Mouse (Mus musculus): ENCODE measurements around the gene Mrps6. TPM values are rescaled to one million over a fixed set of nuclear protein-coding genes. Genes with fewer than 3 reads are reported as not detected.

Gene Mrps6
- polyA plus RNA-seq, 1 experiment from 2014 or later: 77.3 TPM

- DNase-seq (ENCODE audit: low spot score): no peak
- ATAC-seq: no peak
- Histone ChIP-seq H3K9ac (replicated peaks; ENCODE audit: low read depth) (no peak overlapping the region), H3K27me3 (replicated peaks; ENCODE audit: insufficient read depth, low read length) (no peaks in the 10 kb centered on the region), H3K4me1 (ENCODE audit: insufficient read depth, low read depth, low read length) (0 out of 2 replicates have a peak, but pooled peaks cover 3% of the 10 kb centered on the region), H3K4me3 (ENCODE audit: low read depth, low read length) (no peak overlapping the region), H3K27ac (ENCODE audit: low read length) (no peak overlapping the region), H3K9me3 (ENCODE audit: low read length) (no peaks in the 10 kb centered on the region), H3K4me2 (replicated peaks; ENCODE audit: low read depth, low read length) (no peak overlapping the region), H3K36me3 (ENCODE audit: insufficient read depth, low read length) (no peaks in the 10 kb centered on the region)
- no peak for TF ChIP-seq CTCF (IDR thresholded peaks at IDR 0.05)
- TF ChIP-seq EP300 (IDR thresholded peaks at IDR 0.05): no peak
- 86% methylated on average over 3 of the region's 3 CpGs for WGBS
These were observed 2.1 kb downstream of the Mrps6 start for GRCm38 (mm10) chr16:92060213-92060612.

DNA sequence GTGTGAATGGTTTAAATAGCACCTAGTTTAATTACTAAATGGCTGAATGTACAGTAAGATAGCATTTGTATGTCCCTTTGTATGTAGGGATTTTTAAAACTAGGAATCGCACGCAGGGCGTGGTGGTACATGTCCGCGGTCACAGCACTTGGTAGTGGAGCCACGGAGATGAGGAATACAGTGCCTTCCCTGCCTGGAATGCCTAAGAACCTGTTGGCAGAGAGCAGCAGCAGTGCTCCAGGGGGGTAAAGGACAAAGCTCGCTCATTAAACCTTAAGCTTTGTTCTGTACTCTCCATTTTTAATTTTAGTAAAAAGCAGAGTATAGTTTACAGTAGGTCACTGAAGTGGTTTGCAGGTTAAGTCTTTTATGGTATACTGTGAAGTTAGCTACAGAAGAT is 3.5 kb downstream of the Mrps6 start:
- H3K27ac ChIP-seq (ENCODE audit: low read length): no peak overlapping the region
- WGBS: 96% methylated on average over 7 of the region's 7 CpGs
- ATAC-seq (no peak), DNase-seq (ENCODE audit: low spot score) (no peak)
- H3K27me3 ChIP-seq (replicated peaks; ENCODE audit: insufficient read depth, low read length): no peaks in the 10 kb centered on the region
- H3K4me1 ChIP-seq (ENCODE audit: insufficient read depth, low read depth, low read length): 0 out of 2 replicates have a peak, but pooled peaks cover 3% of the 10 kb centered on the region
- no peaks in the 10 kb centered on the region for H3K36me3 ChIP-seq (ENCODE audit: insufficient read depth, low read length)
- no peak for TF ChIP-seq CTCF (IDR thresholded peaks at IDR 0.05)
- TF ChIP-seq EP300 (IDR thresholded peaks at IDR 0.05): no peak
- H3K9ac ChIP-seq (replicated peaks; ENCODE audit: low read depth): no peak overlapping the region
- no peak overlapping the region for H3K4me3 ChIP-seq (ENCODE audit: low read depth, low read length)
- no peaks in the 10 kb centered on the region for H3K9me3 ChIP-seq (ENCODE audit: low read length)
- no peak overlapping the region for H3K4me2 ChIP-seq (replicated peaks; ENCODE audit: low read depth, low read length)

DNA sequence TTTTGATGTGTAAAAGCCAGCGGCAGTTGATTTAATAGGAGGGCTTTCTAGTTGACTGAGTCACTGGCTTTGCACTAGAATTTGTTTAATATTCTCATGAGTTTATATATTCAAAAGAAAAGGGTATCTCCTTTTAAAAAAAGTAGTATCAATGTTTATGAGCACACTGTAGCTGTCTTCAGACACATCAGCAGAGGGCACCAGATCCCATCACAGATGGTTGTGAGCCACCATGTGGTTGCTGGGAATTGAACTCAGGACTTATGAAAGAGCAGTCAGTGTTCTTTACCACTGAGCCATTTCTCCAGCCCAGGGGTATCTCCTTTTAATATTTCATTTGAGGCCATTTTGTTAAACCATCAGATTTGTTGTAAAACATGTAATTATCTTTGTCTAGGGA is 4.8 kb downstream of the Mrps6 start:
- ATAC-seq (no peak), DNase-seq (ENCODE audit: low spot score) (no peak)
- H3K9me3 ChIP-seq (ENCODE audit: low read length): no peaks in the 10 kb centered on the region
- H3K9ac ChIP-seq (replicated peaks; ENCODE audit: low read depth): no peak overlapping the region
- TF ChIP-seq EP300 (IDR thresholded peaks at IDR 0.05) (no peak), CTCF (IDR thresholded peaks at IDR 0.05) (no peak)
- no peaks in the 10 kb centered on the region for H3K4me1 ChIP-seq (ENCODE audit: insufficient read depth, low read depth, low read length)
- WGBS: 94% methylated on average over 1 of the region's 1 CpGs
- H3K27ac ChIP-seq (ENCODE audit: low read length): no peak overlapping the region
- H3K27me3 ChIP-seq (replicated peaks; ENCODE audit: insufficient read depth, low read length): no peaks in the 10 kb centered on the region
- H3K4me3 ChIP-seq (ENCODE audit: low read depth, low read length): no peak overlapping the region
- H3K4me2 ChIP-seq (replicated peaks; ENCODE audit: low read depth, low read length): no peak overlapping the region
- no peaks in the 10 kb centered on the region for H3K36me3 ChIP-seq (ENCODE audit: insufficient read depth, low read length)

GRCm38 (mm10) chr16:92064801-92065200 is 6.7 kb downstream of the Mrps6 start:
- DNase-seq (ENCODE audit: low spot score) (peak; percentile 21), ATAC-seq (no peak)
- no peaks in the 10 kb centered on the region for H3K4me1 ChIP-seq (ENCODE audit: insufficient read depth, low read depth, low read length)
- no peak overlapping the region for H3K4me2 ChIP-seq (replicated peaks; ENCODE audit: low read depth, low read length)
- H3K36me3 ChIP-seq (ENCODE audit: insufficient read depth, low read length): no peaks in the 10 kb centered on the region
- TF ChIP-seq EP300 (IDR thresholded peaks at IDR 0.05): no peak
- TF ChIP-seq CTCF (IDR thresholded peaks at IDR 0.05): no peak
- no peaks in the 10 kb centered on the region for H3K27me3 ChIP-seq (replicated peaks; ENCODE audit: insufficient read depth, low read length)
- no peaks in the 10 kb centered on the region for H3K9me3 ChIP-seq (ENCODE audit: low read length)
- 89% methylated on average over 2 of the region's 2 CpGs for WGBS
- no peak overlapping the region for H3K4me3 ChIP-seq (ENCODE audit: low read depth, low read length)
- H3K27ac ChIP-seq (ENCODE audit: low read length): no peak overlapping the region
- H3K9ac ChIP-seq (replicated peaks; ENCODE audit: low read depth): no peak overlapping the region

- 75% methylated on average over 8 of the region's 8 CpGs for WGBS
These were observed 12.3 kb downstream of the Mrps6 start for GRCm38 (mm10) chr16:92070338-92070737.

GRCm38 (mm10) chr16:92076797-92077196 is 18.7 kb downstream of the Mrps6 start:
- no peak overlapping the region for H3K9ac ChIP-seq (replicated peaks; ENCODE audit: low read depth)
- DNase-seq (ENCODE audit: low spot score): no peak
- TF ChIP-seq EP300 (IDR thresholded peaks at IDR 0.05): no peak
- TF ChIP-seq CTCF (IDR thresholded peaks at IDR 0.05): no peak
- 85% methylated on average over 8 of the region's 8 CpGs for WGBS
- no peaks in the 10 kb centered on the region for H3K27me3 ChIP-seq (replicated peaks; ENCODE audit: insufficient read depth, low read length)
- no peaks in the 10 kb centered on the region for H3K4me1 ChIP-seq (ENCODE audit: insufficient read depth, low read depth, low read length)
- no peak for ATAC-seq
- H3K9me3 ChIP-seq (ENCODE audit: low read length): no peaks in the 10 kb centered on the region
- H3K36me3 ChIP-seq (ENCODE audit: insufficient read depth, low read length): no peaks in the 10 kb centered on the region
- no peak overlapping the region for H3K4me3 ChIP-seq (ENCODE audit: low read depth, low read length)
- no peak overlapping the region for H3K4me2 ChIP-seq (replicated peaks; ENCODE audit: low read depth, low read length)
- no peak overlapping the region for H3K27ac ChIP-seq (ENCODE audit: low read length)

More at GRCm38 (mm10) chr16:92070338-92070737, 12.3 kb downstream of the Mrps6 start:
- Histone ChIP-seq H3K9ac (replicated peaks; ENCODE audit: low read depth) (no peak overlapping the region), H3K4me3 (ENCODE audit: low read depth, low read length) (no peak overlapping the region), H3K36me3 (ENCODE audit: insufficient read depth, low read length) (no peaks in the 10 kb centered on the region), H3K27ac (ENCODE audit: low read length) (no peak overlapping the region), H3K4me2 (replicated peaks; ENCODE audit: low read depth, low read length) (no peak overlapping the region), H3K27me3 (replicated peaks; ENCODE audit: insufficient read depth, low read length) (no peaks in the 10 kb centered on the region), H3K4me1 (ENCODE audit: insufficient read depth, low read depth, low read length) (no peaks in the 10 kb centered on the region), H3K9me3 (ENCODE audit: low read length) (no peaks in the 10 kb centered on the region)
- ATAC-seq (no peak), DNase-seq (ENCODE audit: low spot score) (no peak)
- no peak for TF ChIP-seq EP300 (IDR thresholded peaks at IDR 0.05)
- no peak for TF ChIP-seq CTCF (IDR thresholded peaks at IDR 0.05)

Data from lung, postnatal 0 days (tissue).